Mouse (Mus musculus) gastrocnemius, postnatal 25 days (tissue): ENCODE measurements around the gene Wdr83. TPM values are rescaled to one million over a fixed set of nuclear protein-coding genes. Genes with fewer than 3 reads are reported as not detected.
A peak's percentile ranks its signal among the peaks of the same experiment; 100 is the strongest.

ENCODE experiments used
- DNase-seq: peaks from one replicate; pipeline ENCODE4 v3.0.0; 2022
- total RNA-seq, 2 experiments: library from RNA; stranded (reverse); gene quantifications; 1 replicate in 1 of 2; 2 replicates in 1 of 2; pipeline ENCODE4 v1.2.3; 2021

The Wdr83 gene
- total RNA-seq, 2 experiments from 2014 or later = 14.9 to 21.8 TPM

DNA sequence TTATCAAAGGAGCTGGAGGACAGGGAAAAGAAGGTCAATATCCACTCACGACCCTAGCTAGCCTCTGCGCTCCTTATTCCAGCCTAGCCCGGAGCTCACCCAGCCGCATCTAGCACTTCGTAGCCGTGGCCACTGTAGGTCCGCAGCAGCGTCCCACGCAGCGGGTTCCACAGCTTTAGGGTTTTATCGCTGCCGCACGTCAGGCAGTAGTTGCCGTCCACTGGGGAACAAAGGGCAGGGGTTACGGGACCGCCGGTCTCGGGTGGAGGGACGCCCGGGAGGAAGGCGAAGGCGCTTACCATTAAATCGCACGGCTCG is 933 bp downstream of the Wdr83 start:
- DNase-seq = peak; percentile 42

DNA sequence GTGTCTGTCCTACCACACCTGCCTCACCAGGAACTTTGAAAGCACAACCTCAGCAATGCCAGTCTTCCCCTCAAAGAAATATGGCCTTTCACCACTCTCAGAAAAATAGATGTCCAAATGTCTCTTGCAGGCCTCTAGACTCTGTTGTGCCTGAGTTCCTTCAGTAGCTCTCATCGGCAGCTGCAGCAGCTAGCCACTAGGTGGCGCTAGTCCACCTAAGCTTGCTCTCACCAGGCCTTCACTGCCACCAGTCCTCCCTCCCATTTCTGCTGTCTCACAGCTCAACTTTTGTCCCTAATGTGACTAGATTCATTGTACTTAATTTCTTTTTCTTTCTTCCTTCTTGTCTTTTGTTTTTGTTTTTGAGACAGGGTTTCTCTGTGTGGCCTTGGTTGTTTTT is 4.1 kb downstream of the Wdr83 start:
- peak; percentile 64 for DNase-seq

DNA sequence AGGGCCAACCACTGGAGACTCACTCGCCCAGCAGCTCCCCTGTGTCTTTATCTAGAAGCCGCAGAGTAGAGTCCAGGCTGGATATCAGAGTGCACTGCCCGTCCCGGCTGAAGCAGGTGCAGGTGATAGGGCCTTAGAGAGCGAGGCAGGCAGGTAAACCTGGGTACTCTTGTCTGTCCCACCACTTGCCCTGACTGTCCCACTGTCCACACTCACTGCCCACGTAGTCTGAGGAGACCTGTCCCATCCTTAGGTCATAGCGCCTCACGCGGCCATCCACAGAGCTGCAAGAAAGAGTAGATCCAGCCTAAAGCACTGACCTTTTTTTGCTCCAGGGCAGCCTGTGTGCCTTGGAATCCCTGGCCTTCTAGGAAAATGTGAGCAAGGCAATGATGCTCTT is 5.1 kb downstream of the Wdr83 start:
- DNase-seq = no peak

- DNase-seq = no peak
Measured at GRCm38 (mm10) chr8:85074617-85075016, 6.5 kb downstream of the Wdr83 start.

GRCm38 (mm10) chr8:85074167-85074566 is 6.9 kb downstream of the Wdr83 start:
- no peak for DNase-seq

GRCm38 (mm10) chr8:85073041-85073612 is 8.0 kb downstream of the Wdr83 start:
- no peak for DNase-seq

DNA sequence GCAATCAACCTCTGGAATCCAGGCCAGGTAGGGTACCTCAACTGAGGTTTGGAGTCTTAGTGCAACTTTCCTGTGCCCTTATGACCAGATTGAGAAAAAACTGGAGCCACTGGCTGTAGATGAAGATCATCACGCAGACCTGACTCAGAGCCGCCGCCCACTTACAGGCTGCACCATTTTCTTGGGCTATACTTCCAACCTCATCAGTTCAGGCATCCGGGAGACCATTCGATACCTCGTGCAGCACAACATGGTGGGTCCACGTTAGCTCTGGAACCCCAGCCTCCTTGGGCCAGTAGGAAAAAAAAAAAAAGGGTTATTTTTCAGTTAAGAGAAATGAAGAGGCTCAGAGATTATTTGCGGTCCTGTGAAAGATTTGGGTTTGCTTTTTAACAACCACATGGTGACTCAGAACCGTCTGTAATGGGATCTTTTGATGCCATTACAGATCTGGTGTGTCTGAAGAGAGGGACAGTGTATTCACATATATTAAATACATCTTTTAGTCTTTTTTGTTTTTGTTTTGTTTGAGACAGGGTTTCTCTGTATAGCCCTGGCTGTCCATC is 8.7 kb downstream of the Wdr83 start:
- no peak for DNase-seq

GRCm38 (mm10) chr8:85071514-85072281 is 9.4 kb downstream of the Wdr83 start, which contains the start of gene Dhps:
TSS of gene Dhps (plus strand) at chr8:85071757.
- peak; percentile 88 for DNase-seq

DNA sequence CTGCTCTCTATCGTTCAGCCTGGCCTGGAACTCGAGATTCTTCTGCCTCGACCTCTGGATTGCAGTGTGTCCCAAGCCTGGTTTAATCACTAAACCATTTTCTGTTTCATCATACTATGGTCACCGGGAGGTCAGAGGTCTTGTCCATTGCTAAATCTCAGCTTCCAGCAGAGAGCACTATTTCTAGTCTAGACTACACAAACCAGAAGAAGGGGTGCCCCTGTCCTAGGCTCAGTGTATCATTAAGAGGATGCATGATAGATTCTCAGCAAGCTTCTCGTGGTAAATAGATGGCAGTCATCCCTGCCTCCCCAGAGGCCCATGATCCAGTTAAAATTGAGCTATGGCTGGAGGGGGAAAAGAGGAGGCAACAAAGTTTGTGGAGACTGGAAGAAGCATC is 10.1 kb downstream of the Wdr83 start:
- DNase-seq = no peak

- no peak for DNase-seq
Measured at GRCm38 (mm10) chr8:85067982-85068381, 13.1 kb downstream of the Wdr83 start, which contains the start of gene Gm5741. TSS of gene Gm5741 (minus strand) at chr8:85067982.

- no peak for DNase-seq
Measured at GRCm38 (mm10) chr8:85067155-85067554, 14.0 kb downstream of the Wdr83 start.

DNA sequence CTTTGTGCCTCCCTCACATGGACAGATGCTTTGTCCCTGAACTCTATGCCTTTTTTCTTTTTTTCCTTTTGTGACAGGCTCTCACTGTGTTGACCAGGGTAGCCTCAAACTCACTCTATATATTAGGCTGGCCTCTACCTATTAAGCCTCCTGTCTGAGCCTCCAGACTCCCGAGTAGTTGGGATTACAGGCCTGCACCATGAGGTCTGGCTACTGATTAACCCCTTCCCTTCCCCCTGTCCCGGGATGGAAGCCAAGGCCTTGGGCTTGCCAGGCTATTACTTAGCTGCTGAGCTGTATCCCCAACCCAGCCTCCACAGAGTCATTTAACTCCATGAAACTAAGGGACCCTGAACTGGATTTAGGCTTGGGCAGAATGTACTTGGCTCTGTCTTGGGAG is 15.9 kb downstream of the Wdr83 start:
- DNase-seq = no peak

- no peak for DNase-seq
Measured at GRCm38 (mm10) chr8:85062603-85063002, 18.5 kb downstream of the Wdr83 start.

GRCm38 (mm10) chr8:85059879-85060616 is 21.1 kb downstream of the Wdr83 start, which contains the start of gene Fbxw9:
TSS of gene Fbxw9 (plus strand) at chr8:85060055.
- DNase-seq = peak; percentile 73

DNA sequence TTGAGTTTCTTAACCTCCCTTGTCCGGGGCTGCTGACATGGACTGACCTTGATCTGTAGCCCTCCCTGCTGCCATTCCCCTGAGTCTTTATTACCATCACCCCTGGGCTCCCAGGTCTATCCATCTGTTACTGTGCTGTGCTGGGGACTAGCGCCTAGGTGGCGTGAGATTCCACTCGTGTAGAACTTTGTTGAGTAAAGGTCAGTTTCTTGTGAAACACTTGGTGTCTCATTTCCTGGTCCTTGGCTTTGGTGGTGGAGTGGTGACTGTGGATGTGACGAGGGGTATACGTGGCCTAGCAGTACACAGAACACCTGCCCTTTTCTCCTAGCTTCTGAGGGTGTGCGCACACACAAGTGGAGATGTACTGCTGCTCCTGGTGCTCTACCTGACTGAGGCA is 23.7 kb downstream of the Wdr83 start:
- no peak for DNase-seq

DNA sequence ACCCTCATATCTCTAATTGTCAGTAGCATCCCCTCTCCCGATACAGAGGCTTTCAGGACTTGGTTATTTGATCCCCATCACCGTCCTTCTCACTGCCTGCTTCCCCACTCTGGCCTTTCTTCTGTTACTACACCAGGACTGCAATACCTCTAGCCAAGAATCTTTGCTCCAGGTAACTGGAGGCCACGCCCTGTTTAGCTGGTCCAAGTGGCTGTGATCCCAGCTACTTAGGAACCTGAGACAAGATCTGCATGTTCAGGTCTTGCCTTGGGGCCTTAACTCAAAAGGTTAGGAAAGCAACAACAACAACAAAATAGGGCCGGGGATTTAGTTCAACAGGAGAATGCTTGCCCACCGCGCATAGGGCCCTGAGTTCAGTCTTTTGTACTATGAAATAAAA is 37.5 kb downstream of the Wdr83 start:
- DNase-seq = no peak

DNA sequence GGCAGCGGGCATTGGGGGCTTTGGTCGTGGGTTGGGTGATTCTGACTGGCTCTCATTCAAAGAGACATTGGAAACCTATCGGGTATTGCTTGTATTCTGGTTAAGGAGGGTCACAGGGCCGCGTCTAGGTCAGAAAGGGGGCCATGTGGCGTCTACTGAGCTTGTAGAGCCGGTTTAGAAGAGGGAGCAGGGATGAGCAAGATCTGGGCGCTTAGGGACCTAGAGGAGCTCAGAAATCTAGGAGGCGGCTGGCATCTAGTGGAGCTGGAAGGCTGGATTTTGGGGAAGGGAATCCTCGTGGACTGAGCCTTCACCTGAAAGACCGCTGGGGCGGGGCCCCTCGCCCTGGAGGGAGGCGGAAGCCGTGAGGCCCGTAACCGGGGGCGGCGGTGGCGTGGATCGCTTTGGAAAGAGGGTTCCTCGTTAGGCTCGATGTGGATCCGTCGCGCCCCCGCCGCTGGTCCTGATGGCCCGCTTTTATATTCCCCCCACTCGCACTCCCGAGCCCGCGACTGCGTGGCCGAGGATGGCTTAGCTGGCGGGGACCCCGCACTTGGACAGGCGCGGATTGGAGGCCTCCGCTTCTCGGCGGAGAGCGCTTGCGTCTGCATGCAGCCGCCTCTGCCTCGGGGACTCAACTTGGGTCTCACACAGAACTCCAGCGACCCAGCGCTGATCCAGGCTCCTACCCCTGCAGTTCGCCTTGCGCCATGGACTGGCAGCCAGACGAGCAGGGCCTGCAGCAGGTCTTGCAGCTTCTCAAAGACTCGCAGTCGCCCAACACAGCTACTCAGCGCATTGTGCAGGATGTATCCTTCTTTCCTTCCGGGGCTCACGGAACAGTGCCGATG is 43.2 kb downstream of the Wdr83 start:
- DNase-seq = peak; percentile 45

GRCm38 (mm10) chr8:85037366-85037680 is 43.8 kb downstream of the Wdr83 start:
- no peak for DNase-seq

- DNase-seq = peak; percentile 91
Measured at GRCm38 (mm10) chr8:85036718-85037365, 44.3 kb downstream of the Wdr83 start, which contains the start of gene Tnpo2. TSS of gene Tnpo2 (plus strand) at chr8:85036915.

GRCm38 (mm10) chr8:85036381-85036717 is 44.8 kb downstream of the Wdr83 start:
- no peak for DNase-seq

GRCm38 (mm10) chr8:85035728-85036310 is 45.3 kb downstream of the Wdr83 start:
- no peak for DNase-seq
